Mouse (Mus musculus) stomach, postnatal 0 days (tissue): ENCODE measurements at regions not wholly inside any gene's neighbourhood (a gene's known extent, or its start where the extent isn't known, plus 50 kb on each side); places are given as distances from the start of the nearest gene placed in this dataset.

Source experiments
- ATAC-seq: fragments of 200-750 bp; cut with Nextera tagmentation; 2 replicates; pipeline ENCODE4 v1.8.0; 2017; ENCODE audit not compliant: low FRiP score, low TSS enrichment
- DNase-seq: peaks from one replicate; pipeline ENCODE4 v3.0.0-alpha.2; 2016; ENCODE audit warnings: low spot score
- H3K27ac ChIP-seq: fragments of 300-500 bp; sonication (generic); replicated peaks from 2 replicates; pipeline ENCODE4 v1.5.1; 2014; ENCODE audit warnings: mild to moderate bottlenecking, control low read depth
- H3K27me3 ChIP-seq: fragments of 300-500 bp; sonication (generic); 2 replicates; pipeline ENCODE4 v1.6.1; 2014; ENCODE audit warnings: low read length; ENCODE audit not compliant: control insufficient read depth, insufficient read depth
- H3K36me3 ChIP-seq: fragments of 300-500 bp; sonication (generic); 2 replicates; pipeline ENCODE4 v1.6.1; 2014; ENCODE audit warnings: low read length, mixed read lengths; ENCODE audit not compliant: control insufficient read depth, insufficient read depth
- H3K4me1 ChIP-seq: fragments of 300-500 bp; sonication (generic); replicated peaks from 2 replicates; pipeline ENCODE4 v1.6.1; 2014; ENCODE audit warnings: antibody characterized with exemption; ENCODE audit not compliant: control insufficient read depth, insufficient read depth
- H3K4me2 ChIP-seq: fragments of 300-500 bp; sonication (generic); replicated peaks from 2 replicates; pipeline ENCODE4 v1.6.1; 2014; ENCODE audit warnings: low read depth, mild to moderate bottlenecking, control low read depth, moderate library complexity
- H3K4me3 ChIP-seq: fragments of 300-500 bp; sonication (generic); 2 replicates; pipeline ENCODE4 v1.5.1; 2014; ENCODE audit warnings: low read depth, low read length, control low read depth
- H3K9ac ChIP-seq: fragments of 300-500 bp; sonication (generic); 2 replicates; pipeline ENCODE4 v1.6.1; 2014; ENCODE audit warnings: mild to moderate bottlenecking, low read length, control low read depth, mixed read lengths
- H3K9me3 ChIP-seq: fragments of 300-500 bp; sonication (generic); 2 replicates; pipeline ENCODE4 v1.6.1; 2016; ENCODE audit warnings: low read length; ENCODE audit not compliant: control insufficient read depth
- CTCF ChIP-seq: IDR thresholded peaks from 2 replicates; pipeline ENCODE4 v1.5.1; 2016; ENCODE audit warnings: antibody characterized with exemption, low read depth, mild to moderate bottlenecking, moderate library complexity
- EP300 ChIP-seq: optimal IDR thresholded peaks from 2 replicates; pipeline ENCODE3; 2016; ENCODE audit warnings: antibody characterized with exemption
- WGBS: fragments of 180-500 bp; shearing (Covaris S2); extraction: QIAGEN DNeasy Blood & Tissue Kit; methylation state at CpG from one replicate; pipeline ENCODE4 v1.1.7; 2014; 5-methylcytosine and 5-hydroxymethylcytosine counted together

- ATAC-seq (no peak), DNase-seq (no peak)
- Histone ChIP-seq H3K9me3 (no peaks in the 10 kb centered on the region), H3K4me1 (no peaks in the 10 kb centered on the region), H3K4me3 (no peak overlapping the region), H3K27ac (no peak overlapping the region), H3K9ac (no peak overlapping the region), H3K4me2 (no peak overlapping the region), H3K27me3 (no peaks in the 10 kb centered on the region), H3K36me3 (no peaks in the 10 kb centered on the region)
- TF ChIP-seq CTCF (no peak), EP300 (no peak)
- 50% methylated on average over 3 of the region's 3 CpGs for WGBS
Observed at GRCm38 (mm10) chr7:93332203-93332602, 252.5 kb downstream of the Fam181b start.

- no peak overlapping the region for H3K4me3 ChIP-seq
- no peaks in the 10 kb centered on the region for H3K4me1 ChIP-seq
- no peak overlapping the region for H3K27ac ChIP-seq
- H3K36me3 ChIP-seq: no peaks in the 10 kb centered on the region
- ATAC-seq (no peak), DNase-seq (no peak)
- no peak for TF ChIP-seq EP300
- TF ChIP-seq CTCF: peak; percentile 59
- H3K9ac ChIP-seq: no peak overlapping the region
- WGBS: 14% methylated on average over 1 of the region's 1 CpGs
- no peaks in the 10 kb centered on the region for H3K9me3 ChIP-seq
- H3K4me2 ChIP-seq: no peak overlapping the region
- no peaks in the 10 kb centered on the region for H3K27me3 ChIP-seq
Observed at GRCm38 (mm10) chr7:93336420-93336819, 256.8 kb downstream of the Fam181b start.
